17 mouse cellular contexts compared by ENCODE assay signal in the genomic region with DNA sequence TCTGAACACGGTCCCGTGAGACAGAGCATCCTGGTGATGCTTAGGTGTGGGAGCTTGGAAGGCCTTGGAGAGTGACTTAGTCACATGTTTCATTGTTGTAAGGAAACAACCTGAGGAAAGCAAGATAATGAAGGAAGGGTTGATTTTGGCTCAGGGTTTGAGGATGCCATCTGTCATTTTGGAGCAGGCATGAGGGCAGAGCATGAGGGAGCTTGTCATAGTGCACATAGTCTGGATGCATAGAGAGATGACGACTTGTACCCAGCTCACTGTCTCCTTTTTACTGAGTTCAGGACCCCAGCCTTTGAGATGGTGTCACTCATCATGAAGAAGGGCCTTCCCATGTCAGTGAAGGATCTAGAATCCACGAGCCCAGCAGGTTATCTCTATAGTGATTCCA.
DNase-seq lines count a peak whose midpoint lies in the region.
"Had no signal": no experiment of that assay in that cellular context is flagged by ENCODE, and none has a peak within 500 bp of the region (broad histone marks: within the 10 kb centered on the region; RNA-seq: fewer than 3 reads in every experiment).

No protein-coding gene starts in this region.

- 88% methylated on average over 4 of the region's 4 CpGs for WGBS in limb, embryonic 10.5 days

- H3K27me3 ChIP-seq in limb, embryonic 10.5 days (ENCODE audit: low read depth, poor library complexity, severe bottlenecking): no peaks in the 10 kb centered on the region
- H3K27me3 ChIP-seq: forebrain, embryonic 12.5 days; hindbrain, embryonic 12.5 days had no signal

- H3K4me1 ChIP-seq in limb, embryonic 10.5 days: peaks cover 38% of the 10 kb centered on the region
- H3K4me1 ChIP-seq: forebrain, embryonic 12.5 days had no signal

- no peak overlapping the region for H3K27ac ChIP-seq in limb, embryonic 10.5 days
- H3K27ac ChIP-seq: embryonic facial prominence, embryonic 15.5 days; forebrain, embryonic 12.5 days; hindbrain, embryonic 12.5 days had no signal

- no peaks in the 10 kb centered on the region for H3K9me3 ChIP-seq in limb, embryonic 10.5 days (replicated peaks)
- H3K9me3 ChIP-seq: embryonic facial prominence, embryonic 15.5 days; forebrain, embryonic 12.5 days; hindbrain, embryonic 12.5 days had no signal

- DNase-seq in brain, adult 2 months (ENCODE audit: low read depth, low spot score): peak; percentile 85
- DNase-seq in cerebellum, adult 11-12 months: peak; percentile 48
- peak; percentile 70 for DNase-seq in cerebellum, adult 9-10 months
- DNase-seq in cerebellum, postnatal 36 days: peak; percentile 48 to 58
- no peak for DNase-seq in limb, embryonic 10.5 days (ENCODE audit: low spot score)
- no peak for DNase-seq in adrenal gland, adult (ENCODE audit: inconsistent age in 2 of 2, low spot score in 1 of 2)
- DNase-seq: adrenal gland, adult 2 months; adrenal gland, postnatal 25 days; embryo, embryonic 11 days; forebrain, postnatal 0 days; gastrocnemius, postnatal 14 days; heart, postnatal 10 days; heart, postnatal 4 days; kidney, adult 9 months had no signal

- no peak overlapping the region for H3K4me3 ChIP-seq in limb, embryonic 10.5 days
- H3K4me3 ChIP-seq: embryonic facial prominence, embryonic 15.5 days; forebrain, embryonic 12.5 days; hindbrain, embryonic 12.5 days had no signal

- H3K36me3 ChIP-seq in limb, embryonic 10.5 days: no peaks in the 10 kb centered on the region
- H3K36me3 ChIP-seq: embryonic facial prominence, embryonic 15.5 days; forebrain, embryonic 12.5 days; hindbrain, embryonic 12.5 days had no signal

Comparison
In these comparisons a context has a peak if more than half of its experiments do, and no peak if none do; other contexts are left out.
1. DNase-seq: peak in brain, adult 2 months (single experiment), cerebellum, adult 11-12 months (single experiment), cerebellum, adult 9-10 months (single experiment) and cerebellum, postnatal 36 days (2 of 2); none in limb, embryonic 10.5 days (single experiment) and adrenal gland, adult (0 of 2).